Mouse (Mus musculus) midbrain, embryonic 13.5 days (tissue): Measurements from ENCODE around the gene Fam241a. TPM values are rescaled to one million over a fixed set of nuclear protein-coding genes. Genes with fewer than 3 reads are reported as not detected.

Experiments
- ATAC-seq: fragments of 200-750 bp; cut with Nextera tagmentation; 2 replicates; pipeline ENCODE4 v1.8.0; 2017; ENCODE audit warnings: mild to moderate bottlenecking, moderate TSS enrichment, moderate library complexity
- H3K27ac ChIP-seq: fragments of 300-500 bp; sonication (generic); 2 replicates; pipeline ENCODE4 v1.5.1; 2015; ENCODE audit warnings: inconsistent platforms, mild to moderate bottlenecking, moderate library complexity
- H3K27me3 ChIP-seq: fragments of 300-500 bp; sonication (generic); 2 replicates; pipeline ENCODE4 v1.6.1; 2015; ENCODE audit warnings: mild to moderate bottlenecking, inconsistent platforms
- H3K36me3 ChIP-seq: fragments of 300-500 bp; sonication (generic); 2 replicates; pipeline ENCODE4 v1.6.1; 2015; ENCODE audit warnings: mild to moderate bottlenecking, inconsistent platforms
- H3K4me1 ChIP-seq: fragments of 300-500 bp; sonication (generic); replicated peaks from 2 replicates; pipeline ENCODE4 v1.6.1; 2015; ENCODE audit warnings: inconsistent platforms
- H3K4me2 ChIP-seq: fragments of 300-500 bp; sonication (generic); replicated peaks from 2 replicates; pipeline ENCODE4 v1.6.1; 2015; ENCODE audit warnings: moderate library complexity, mild to moderate bottlenecking, inconsistent platforms
- H3K4me3 ChIP-seq: fragments of 300-500 bp; sonication (generic); replicated peaks from 2 replicates; pipeline ENCODE4 v1.5.1; 2015; ENCODE audit warnings: mild to moderate bottlenecking, inconsistent platforms
- H3K9ac ChIP-seq: fragments of 300-500 bp; sonication (generic); replicated peaks from 2 replicates; pipeline ENCODE4 v1.6.1; 2015; ENCODE audit warnings: mild to moderate bottlenecking, inconsistent platforms
- H3K9me3 ChIP-seq: fragments of 300-500 bp; sonication (generic); 2 replicates; pipeline ENCODE4 v1.6.1; 2016; ENCODE audit warnings: mild to moderate bottlenecking, inconsistent platforms
- WGBS: fragments of 180-500 bp; shearing (Covaris S2); methylation state at CpG from one replicate; pipeline ENCODE4 v1.1.7; 2015; 5-methylcytosine and 5-hydroxymethylcytosine counted together
- polyA plus RNA-seq: library from polyadenylated mRNA; unstranded; fragments of >200 nt; fragmentation: Nextera tagmentation; extraction: Ambion mirVana; gene quantifications from 2 replicates; pipeline ENCODE4 v1.2.1, GENCODE M21; 2015

The Fam241a gene
- polyA plus RNA-seq, 1 experiment from 2014 or later: 6.6 TPM

DNA sequence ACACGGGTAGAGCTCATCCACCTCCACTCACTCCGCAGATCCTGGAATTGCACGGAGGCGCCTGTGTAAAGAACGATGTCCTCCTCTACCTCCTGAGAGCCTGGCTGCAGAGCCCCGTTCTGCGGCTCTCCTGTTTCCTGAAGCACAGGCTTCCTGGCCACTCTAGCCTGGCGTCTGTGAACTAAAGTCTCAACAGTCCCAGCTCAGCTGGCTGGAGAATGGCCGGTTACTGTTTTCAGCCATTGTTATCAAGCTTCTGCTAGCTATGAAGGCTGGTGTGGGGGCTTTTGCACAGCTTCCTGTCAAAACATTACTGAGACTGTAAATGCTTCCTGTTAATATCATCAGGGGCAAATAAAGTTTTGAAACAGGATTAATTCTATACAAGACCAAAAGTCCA lies 24.5 kb downstream of the Fam241a start:
- H3K9ac ChIP-seq: no peak overlapping the region
- WGBS: 92% methylated on average over 9 of the region's 9 CpGs
- H3K27me3 ChIP-seq: no peaks in the 10 kb centered on the region
- H3K36me3 ChIP-seq: no peaks in the 10 kb centered on the region
- no peak overlapping the region for H3K4me3 ChIP-seq
- no peak overlapping the region for H3K27ac ChIP-seq
- ATAC-seq: no peak
- no peak overlapping the region for H3K4me2 ChIP-seq
- H3K9me3 ChIP-seq: no peaks in the 10 kb centered on the region
- H3K4me1 ChIP-seq: peaks cover 14% of the 10 kb centered on the region

DNA sequence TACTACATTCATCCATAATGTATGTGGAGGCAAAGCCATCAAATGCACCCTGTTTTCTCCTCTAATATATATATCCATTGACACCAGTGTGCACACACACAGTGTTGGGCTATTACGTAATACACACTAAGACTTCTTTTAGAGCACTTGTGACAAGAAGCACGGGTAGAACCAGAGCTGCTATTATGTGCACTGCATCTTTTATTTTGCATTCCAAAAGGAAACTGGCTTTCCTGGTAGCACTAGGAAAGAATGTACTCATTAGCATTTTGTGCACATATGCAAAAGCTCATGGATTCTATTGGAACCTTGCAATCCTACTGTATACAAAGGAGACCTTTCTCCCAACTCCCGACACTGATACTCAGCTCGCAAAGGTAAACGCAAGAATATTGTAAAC lies 27.2 kb downstream of the Fam241a start:
- Histone ChIP-seq H3K36me3 (no peaks in the 10 kb centered on the region), H3K4me1 (peaks cover 14% of the 10 kb centered on the region), H3K4me2 (no peak overlapping the region), H3K9me3 (no peaks in the 10 kb centered on the region), H3K9ac (no peak overlapping the region), H3K27me3 (no peaks in the 10 kb centered on the region), H3K27ac (no peak overlapping the region; the same call in 1 of the 2 replicates), H3K4me3 (no peak overlapping the region)
- peak; percentile 86 for ATAC-seq
- WGBS: 43% methylated on average over 5 of the region's 5 CpGs

DNA sequence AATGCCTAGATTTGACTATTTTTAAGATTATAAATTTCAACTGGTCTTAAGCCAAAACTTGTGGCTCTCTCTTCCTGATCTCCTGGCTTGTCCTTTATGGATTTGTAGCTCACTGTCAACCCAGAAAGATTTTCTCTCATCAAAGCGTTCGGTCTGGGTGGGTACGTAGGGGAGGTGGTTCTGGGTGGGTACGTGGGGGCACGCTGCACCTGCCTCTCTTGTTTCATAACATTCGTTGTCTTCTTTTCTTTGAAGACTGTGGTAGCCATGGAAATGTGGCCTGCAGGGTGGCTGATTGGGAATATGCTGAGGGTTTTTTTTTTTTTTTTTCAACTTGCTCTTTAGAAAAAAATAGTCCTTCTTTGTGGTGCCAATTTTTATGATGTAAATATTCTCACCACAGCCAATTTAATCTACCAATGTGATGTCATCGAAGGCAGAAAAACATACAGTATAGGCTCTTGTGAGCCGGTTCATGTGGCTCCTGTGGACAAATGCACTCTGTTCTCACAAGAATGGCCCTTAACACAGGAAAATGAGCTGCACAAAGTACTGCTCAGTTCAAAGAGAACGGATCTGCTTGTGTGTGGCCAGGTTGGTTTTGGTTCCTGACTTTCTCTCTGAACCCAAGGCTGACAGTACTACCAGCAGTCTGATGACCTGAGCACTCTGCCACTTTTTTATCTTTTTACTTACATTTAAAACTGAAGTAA lies 27.9 kb downstream of the Fam241a start:
- Histone ChIP-seq H3K9ac (no peak overlapping the region), H3K4me2 (no peak overlapping the region), H3K27me3 (no peaks in the 10 kb centered on the region), H3K4me1 (peaks cover 14% of the 10 kb centered on the region), H3K9me3 (no peaks in the 10 kb centered on the region), H3K27ac (no peak overlapping the region), H3K4me3 (no peak overlapping the region), H3K36me3 (no peaks in the 10 kb centered on the region)
- ATAC-seq: peak; percentile 68; the same call in 1 of the 2 replicates
- WGBS: 66% methylated on average over 9 of the region's 9 CpGs

DNA sequence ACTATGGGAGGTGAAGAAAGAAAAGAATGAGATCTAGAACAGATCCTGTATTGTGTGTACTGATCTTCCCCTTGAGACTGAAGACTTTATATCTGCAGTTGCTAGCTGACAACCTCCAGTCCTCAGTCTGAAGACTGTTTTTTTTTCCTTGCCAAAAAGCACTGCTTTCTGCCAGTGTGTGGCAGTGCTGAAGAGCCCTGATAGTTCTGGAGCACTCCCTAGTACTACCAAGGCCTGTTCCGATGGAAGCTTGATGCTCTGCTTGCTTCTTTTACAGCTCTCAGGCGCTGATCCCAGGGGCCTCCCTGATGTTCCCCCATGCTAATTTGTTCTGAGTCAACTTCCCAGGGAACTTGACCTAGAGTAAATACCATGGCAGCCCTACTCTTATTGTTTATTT lies 31.9 kb downstream of the Fam241a start:
- Histone ChIP-seq H3K27ac (no peak overlapping the region), H3K36me3 (no peaks in the 10 kb centered on the region), H3K27me3 (no peaks in the 10 kb centered on the region), H3K9ac (no peak overlapping the region), H3K4me2 (no peak overlapping the region), H3K4me1 (peaks cover 13% of the 10 kb centered on the region), H3K4me3 (no peak overlapping the region), H3K9me3 (no peaks in the 10 kb centered on the region)
- no peak for ATAC-seq
- WGBS: 50% methylated on average over 2 of the region's 2 CpGs

DNA sequence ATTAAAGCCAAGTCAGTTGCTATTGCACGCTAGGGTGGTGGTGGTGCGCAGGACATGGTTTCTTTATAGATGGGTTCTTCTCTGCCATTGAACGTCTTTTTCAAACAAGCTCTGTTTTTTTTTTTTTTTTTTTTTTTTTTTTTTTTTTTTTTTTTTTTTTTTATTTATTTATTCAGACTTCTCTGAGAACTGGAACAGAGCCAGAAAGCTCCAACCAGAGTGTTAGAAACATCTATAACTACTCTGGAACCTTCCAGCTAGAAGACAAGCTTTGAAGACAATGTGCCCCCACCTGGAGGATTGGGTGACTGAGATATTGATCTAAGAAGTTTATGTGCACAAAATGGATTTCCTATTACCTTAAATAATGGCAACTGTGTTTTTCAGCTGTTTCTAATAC lies 32.6 kb downstream of the Fam241a start:
- no peaks in the 10 kb centered on the region for H3K27me3 ChIP-seq
- no peak overlapping the region for H3K27ac ChIP-seq
- H3K4me2 ChIP-seq: no peak overlapping the region
- no peak overlapping the region for H3K4me3 ChIP-seq
- 65% methylated on average over 3 of the region's 3 CpGs for WGBS
- H3K36me3 ChIP-seq: no peaks in the 10 kb centered on the region
- H3K4me1 ChIP-seq: peaks cover 7% of the 10 kb centered on the region
- H3K9ac ChIP-seq: no peak overlapping the region
- H3K9me3 ChIP-seq: no peaks in the 10 kb centered on the region
- no peak for ATAC-seq

DNA sequence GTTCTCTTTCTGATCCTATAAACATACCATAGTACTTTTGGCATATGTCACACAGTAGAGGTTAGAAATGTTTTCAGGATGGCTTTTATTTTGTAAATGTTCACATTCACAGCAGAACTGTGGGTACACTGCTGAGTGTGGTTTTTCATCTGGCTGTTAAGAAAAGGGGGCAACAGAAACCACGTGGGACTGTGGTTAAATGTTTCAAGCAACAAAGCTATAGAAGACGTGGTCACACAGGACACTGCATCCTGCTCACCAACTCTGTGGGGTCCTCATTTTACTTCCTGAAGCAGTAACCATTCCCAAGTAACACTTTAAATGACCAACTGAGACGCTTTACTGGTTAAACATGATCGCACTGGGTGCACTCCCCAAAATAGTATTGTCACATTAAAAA lies 33.6 kb downstream of the Fam241a start:
- ATAC-seq: no peak

DNA sequence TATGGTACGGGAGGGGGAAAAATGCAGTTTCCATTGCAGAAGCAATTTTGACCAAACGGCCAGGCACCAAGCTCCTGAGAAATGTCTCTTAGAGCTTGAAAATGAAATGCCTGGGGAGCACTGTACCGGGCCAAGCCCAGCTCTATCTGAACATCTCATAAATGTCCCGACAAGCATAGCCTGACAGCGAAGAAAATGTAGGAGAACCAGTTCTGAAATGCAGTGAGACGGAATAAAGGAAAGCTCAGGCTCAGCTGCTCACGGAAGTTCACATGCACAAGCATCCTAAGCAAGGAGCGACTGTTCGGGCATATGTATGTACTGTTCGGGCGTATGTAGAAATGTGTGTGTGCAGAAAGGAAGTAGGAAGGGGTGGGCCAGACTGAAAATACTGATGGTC lies 34.8 kb downstream of the Fam241a start:
- Histone ChIP-seq H3K4me3 (no peak overlapping the region), H3K4me2 (no peak overlapping the region), H3K27ac (no peak overlapping the region), H3K9me3 (no peaks in the 10 kb centered on the region), H3K36me3 (no peaks in the 10 kb centered on the region), H3K27me3 (no peaks in the 10 kb centered on the region), H3K9ac (no peak overlapping the region), H3K4me1 (no peaks in the 10 kb centered on the region)
- WGBS: 92% methylated on average over 11 of the region's 11 CpGs
- ATAC-seq: no peak

More for the DNA sequence above, 33.6 kb downstream of the Fam241a start:
- Histone ChIP-seq H3K4me2 (no peak overlapping the region), H3K27me3 (no peaks in the 10 kb centered on the region), H3K36me3 (no peaks in the 10 kb centered on the region), H3K4me1 (no peaks in the 10 kb centered on the region), H3K4me3 (no peak overlapping the region), H3K9me3 (no peaks in the 10 kb centered on the region), H3K27ac (no peak overlapping the region), H3K9ac (no peak overlapping the region)
- WGBS: 78% methylated on average over 4 of the region's 4 CpGs

DNA sequence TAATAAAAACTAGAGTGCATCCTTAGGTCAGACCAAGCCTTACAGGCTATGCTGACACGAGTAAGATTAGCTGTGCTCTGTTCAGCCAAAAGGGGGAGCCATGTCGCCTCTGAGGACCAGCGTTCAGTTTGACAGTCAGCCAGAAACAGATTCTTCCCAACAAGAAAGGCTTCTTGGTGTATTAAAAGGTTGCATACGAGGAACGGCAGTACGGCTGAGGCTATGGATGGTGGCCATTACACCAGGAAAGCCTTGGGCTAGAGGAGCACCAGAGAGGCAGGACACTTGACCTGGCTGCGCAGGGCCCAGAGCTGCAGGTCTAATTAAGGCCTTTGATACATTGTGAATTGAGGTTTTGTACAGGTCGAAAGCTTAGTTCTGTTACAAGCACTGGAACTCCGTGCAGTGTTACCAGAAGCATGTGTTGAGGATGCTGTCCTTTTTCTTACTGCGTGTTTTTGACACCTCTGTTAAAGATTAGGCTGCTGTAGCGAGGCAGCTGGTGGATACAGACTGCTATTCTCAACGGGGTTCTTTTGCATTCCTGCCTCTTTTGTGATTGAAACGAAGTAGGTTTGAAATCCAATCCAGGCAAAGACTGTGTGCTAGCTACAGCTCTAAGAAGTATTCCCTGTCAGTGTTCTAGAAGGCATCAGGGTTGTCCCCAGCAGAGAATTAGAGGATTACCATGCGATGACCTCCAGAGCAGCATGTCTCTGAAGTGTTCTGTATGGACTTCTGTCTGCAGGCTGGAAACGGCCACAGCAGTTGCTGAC lies 42.5 kb downstream of the Fam241a start:
- H3K9ac ChIP-seq: no peak overlapping the region
- 15% methylated on average over 15 of the region's 15 CpGs for WGBS
- no peaks in the 10 kb centered on the region for H3K9me3 ChIP-seq
- H3K4me1 ChIP-seq: peaks cover 7% of the 10 kb centered on the region; the same call in 1 of the 2 replicates
- no peaks in the 10 kb centered on the region for H3K27me3 ChIP-seq
- H3K4me3 ChIP-seq: no peak overlapping the region
- peak; percentile 77 for ATAC-seq
- H3K36me3 ChIP-seq: no peaks in the 10 kb centered on the region
- no peak overlapping the region for H3K27ac ChIP-seq
- H3K4me2 ChIP-seq: no peak overlapping the region; the same call in 1 of the 2 replicates

DNA sequence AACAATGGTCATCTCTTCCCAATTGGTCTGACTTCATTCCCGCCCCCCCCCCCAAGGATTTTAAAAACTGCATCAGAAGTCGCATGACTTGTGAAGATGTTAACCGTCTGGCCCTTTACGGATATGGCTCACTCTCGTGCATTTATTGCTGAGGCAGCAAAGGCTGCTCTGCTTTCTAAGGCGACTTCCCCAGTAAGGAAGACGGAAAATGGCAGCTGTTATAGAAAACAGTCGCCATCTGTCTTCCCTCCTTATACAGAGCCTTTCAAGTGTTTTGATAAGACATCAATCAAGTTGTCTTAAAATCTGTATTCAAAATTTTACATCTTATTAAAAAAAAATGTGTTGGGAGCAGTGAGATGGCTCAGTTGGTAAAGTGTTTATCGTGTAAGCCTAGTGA lies 43.4 kb downstream of the Fam241a start:
- WGBS: 86% methylated on average over 9 of the region's 9 CpGs
- Histone ChIP-seq H3K4me3 (no peak overlapping the region), H3K27ac (no peak overlapping the region), H3K9me3 (no peaks in the 10 kb centered on the region), H3K4me2 (no peak overlapping the region), H3K4me1 (peaks cover 7% of the 10 kb centered on the region; the same call in 1 of the 2 replicates), H3K27me3 (no peaks in the 10 kb centered on the region), H3K36me3 (no peaks in the 10 kb centered on the region), H3K9ac (no peak overlapping the region)
- ATAC-seq: no peak

DNA sequence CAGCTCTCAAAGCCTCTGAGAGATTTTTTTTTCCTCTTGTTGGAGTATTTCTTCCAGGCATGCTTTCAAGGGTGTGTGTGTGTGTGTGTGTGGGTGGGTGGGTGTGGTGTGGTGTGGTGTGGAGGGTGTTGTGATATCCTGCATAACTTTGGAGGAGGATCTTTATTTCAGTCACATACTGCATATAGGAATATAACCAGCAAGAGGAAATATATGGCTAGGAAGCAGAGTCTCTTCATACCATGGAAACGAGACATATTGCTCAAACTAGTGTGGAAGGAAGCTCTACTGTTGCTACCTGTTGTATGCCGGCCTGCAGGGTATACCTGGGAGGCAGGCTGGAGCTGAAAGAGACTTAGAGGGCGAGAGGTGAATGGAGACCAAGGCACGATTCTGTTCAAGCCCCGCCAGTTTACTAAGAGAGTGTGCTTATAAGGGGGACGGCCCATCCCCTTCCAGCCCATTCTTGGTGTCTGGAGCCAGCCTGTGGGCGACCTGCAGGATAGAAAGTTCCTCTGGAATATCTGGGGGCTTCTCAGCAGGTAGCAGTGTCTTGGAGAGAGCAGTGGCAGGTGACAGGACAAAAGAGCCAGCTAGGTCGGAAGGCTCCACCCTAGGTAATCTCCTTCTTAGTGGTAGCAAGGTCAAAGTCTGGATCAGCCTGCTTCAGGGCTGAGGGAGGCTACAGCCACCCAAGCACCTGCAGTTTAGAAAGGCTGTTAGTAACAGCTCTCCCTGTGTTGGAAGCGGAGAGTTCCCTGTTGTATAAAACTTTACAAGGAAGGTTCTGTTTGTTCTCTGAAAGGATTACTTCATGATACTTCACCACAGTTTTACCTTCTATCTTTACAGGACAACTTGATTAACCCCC lies 45.1 kb downstream of the Fam241a start:
- Histone ChIP-seq H3K4me1 (peaks cover 7% of the 10 kb centered on the region; the same call in 1 of the 2 replicates), H3K4me3 (no peak overlapping the region), H3K27me3 (no peaks in the 10 kb centered on the region), H3K9me3 (0 out of 2 replicates have a peak, but pooled peaks cover 2% of the 10 kb centered on the region), H3K4me2 (no peak overlapping the region), H3K27ac (no peak overlapping the region), H3K36me3 (no peaks in the 10 kb centered on the region), H3K9ac (no peak overlapping the region)
- no peak for ATAC-seq
- WGBS: 59% methylated on average over 9 of the region's 9 CpGs

DNA sequence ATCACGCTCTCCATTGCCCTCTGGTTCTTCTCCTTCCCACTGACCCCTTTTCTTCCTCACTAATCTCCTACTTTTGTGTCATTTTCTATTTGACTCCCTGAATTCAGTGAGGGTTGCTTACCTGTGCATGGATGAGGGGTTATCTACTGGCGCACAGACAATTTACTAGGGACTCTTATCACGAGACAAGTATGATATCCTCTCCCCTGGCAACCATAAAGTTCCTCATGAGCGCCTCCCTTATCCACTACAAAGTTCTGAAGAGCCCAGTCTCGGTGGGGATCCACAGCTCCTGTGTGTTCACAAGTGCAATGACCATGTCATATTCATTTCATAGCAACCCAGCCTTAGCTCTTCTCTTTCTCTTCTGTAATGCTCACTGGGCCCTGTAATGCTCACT lies 46.2 kb downstream of the Fam241a start:
- H3K4me3 ChIP-seq: no peak overlapping the region
- no peaks in the 10 kb centered on the region for H3K36me3 ChIP-seq
- WGBS: 77% methylated on average over 5 of the region's 5 CpGs
- H3K27ac ChIP-seq: no peak overlapping the region
- no peaks in the 10 kb centered on the region for H3K27me3 ChIP-seq
- ATAC-seq: no peak
- no peak overlapping the region for H3K9ac ChIP-seq
- H3K9me3 ChIP-seq: 0 out of 2 replicates have a peak, but pooled peaks cover 2% of the 10 kb centered on the region
- no peak overlapping the region for H3K4me2 ChIP-seq
- H3K4me1 ChIP-seq: peaks cover 7% of the 10 kb centered on the region; the same call in 1 of the 2 replicates
